Comparison of ENCODE assay signal across 9 mouse cellular contexts in genomic region chr17:83526091-83526561, GRCm38 (mm10). TPM values are rescaled to one million over a fixed set of nuclear protein-coding genes. Genes with fewer than 3 reads are reported as not detected.
DNase-seq lines count a peak whose midpoint lies in the region; ATAC-seq lines count a peak whose summit lies in the region.
"Had no signal": no experiment of that assay in that cellular context is flagged by ENCODE, and none has a peak within 500 bp of the region (broad histone marks: within the 10 kb centered on the region; RNA-seq: fewer than 3 reads in every experiment).

No protein-coding gene starts in this region.

- peak; percentile 36 for DNase-seq in ovary, postnatal 36 days (ENCODE audit: low spot score)
- no peak for DNase-seq in ovary, postnatal 14 days (ENCODE audit: low spot score)
- peak; percentile 42 for DNase-seq in thymus, postnatal 25 days
- DNase-seq in frontal cortex, postnatal 25 days (ENCODE audit: low spot score in 2 of 2): no peak
- DNase-seq in right cerebral cortex, postnatal 25 days: no peak
- DNase-seq in heart, postnatal 4 days: no peak

- H3K4me2 ChIP-seq in forebrain, embryonic 12.5 days: peak overlapping the region; percentile 27
- H3K4me2 ChIP-seq in liver, embryonic 15.5 days: peak overlapping the region; percentile 42; the same call in 1 of the 2 replicates

- H3K27ac ChIP-seq in forebrain, embryonic 12.5 days: peak overlapping the region; percentile 75
- peak overlapping the region; percentile 60; the same call in 1 of the 2 replicates for H3K27ac ChIP-seq in liver, embryonic 15.5 days (replicated peaks)

- H3K9me3 ChIP-seq in forebrain, embryonic 12.5 days: no peaks in the 10 kb centered on the region
- H3K9me3 ChIP-seq in liver, embryonic 15.5 days (replicated peaks): no peaks in the 10 kb centered on the region

- 5% methylated on average over 5 of the region's 5 CpGs for WGBS in forebrain, embryonic 12.5 days
- 30% methylated on average over 5 of the region's 5 CpGs for WGBS in liver, embryonic 15.5 days (ENCODE audit: insufficient replicate concordance)

- H3K4me1 ChIP-seq in forebrain, embryonic 12.5 days: peaks cover 35% of the 10 kb centered on the region
- H3K4me1 ChIP-seq in liver, embryonic 15.5 days (replicated peaks): peaks cover 35% of the 10 kb centered on the region

- peaks cover 24% of the 10 kb centered on the region for H3K27me3 ChIP-seq in forebrain, embryonic 12.5 days
- H3K27me3 ChIP-seq in liver, embryonic 15.5 days: no peaks in the 10 kb centered on the region

- no peak overlapping the region for H3K9ac ChIP-seq in forebrain, embryonic 12.5 days
- no peak overlapping the region for H3K9ac ChIP-seq in liver, embryonic 15.5 days

- no peaks in the 10 kb centered on the region for H3K36me3 ChIP-seq in forebrain, embryonic 12.5 days (replicated peaks)
- H3K36me3 ChIP-seq in liver, embryonic 15.5 days (replicated peaks): no peaks in the 10 kb centered on the region

- ATAC-seq in forebrain, embryonic 12.5 days (ENCODE audit: low FRiP score): peak; percentile 60
- no peak for ATAC-seq in liver, embryonic 15.5 days (ENCODE audit: insufficient read depth)

- no peak overlapping the region for H3K4me3 ChIP-seq in forebrain, embryonic 12.5 days (replicated peaks)
- no peak overlapping the region for H3K4me3 ChIP-seq in liver, embryonic 15.5 days (replicated peaks)
- H3K4me3 ChIP-seq: megakaryocyte, embryonic 14.5 days had no signal

RNA-seq across cellular contexts. Expression of gene Cox7a2l, which starts 9.0 kb away (rescaled TPM):
- 140 TPM in 2 replicates for polyA plus RNA-seq in forebrain, embryonic 12.5 days (2016; fragmentation: Nextera tagmentation; extraction: Ambion mirVana)
- 59.8 and 61.9 TPM in 2 replicates for polyA plus RNA-seq in liver, embryonic 15.5 days (2015; fragmentation: Nextera tagmentation; extraction: Ambion mirVana)
- total RNA-seq in heart, postnatal 4 days (2021): 100 to 1,000 TPM; 289 to 300 TPM

Comparison
In these comparisons a context has a peak if more than half of its experiments do, and no peak if none do; other contexts are left out.
1. DNase-seq: peak in ovary, postnatal 36 days (single experiment) and thymus, postnatal 25 days (single experiment); none in ovary, postnatal 14 days (single experiment), frontal cortex, postnatal 25 days (0 of 2), right cerebral cortex, postnatal 25 days (single experiment) and heart, postnatal 4 days (single experiment).